Mouse (Mus musculus) urinary bladder, postnatal 4 days (tissue): ENCODE data around the gene 4931409K22Rik.

Source experiments
- DNase-seq, 2 experiments: peaks; one replicate each; pipeline ENCODE4 v3.0.0; 2021 to 2022; ENCODE audit warnings: low spot score in 2 of 2

Gene 4931409K22Rik

GRCm38 (mm10) chr5:24556709-24557108 lies at the start of gene 4931409K22Rik:
Gene 4931409K22Rik (minus strand): TSS chr5:24556809.
- DNase-seq = no peak

- DNase-seq = no peak
Observed at GRCm38 (mm10) chr5:24605980-24606665, 49.5 kb upstream of the 4931409K22Rik start.

GRCm38 (mm10) chr5:24605321-24605979 lies 48.8 kb upstream of the 4931409K22Rik start:
- no peak for DNase-seq

GRCm38 (mm10) chr5:24604656-24605100 lies 48.1 kb upstream of the 4931409K22Rik start:
- peak; percentile 90 to 91 for DNase-seq

- DNase-seq = no peak
Observed at GRCm38 (mm10) chr5:24604080-24604655, 47.6 kb upstream of the 4931409K22Rik start.

GRCm38 (mm10) chr5:24603431-24604010 lies 46.9 kb upstream of the 4931409K22Rik start:
- no peak for DNase-seq

GRCm38 (mm10) chr5:24602751-24603343 lies 46.2 kb upstream of the 4931409K22Rik start:
- peak; percentile 84 to 86 for DNase-seq

- peak in 1 of 2 experiments; percentile 81 for DNase-seq
Observed at GRCm38 (mm10) chr5:24601911-24602750, 45.5 kb upstream of the 4931409K22Rik start.

GRCm38 (mm10) chr5:24601071-24601835 lies 44.6 kb upstream of the 4931409K22Rik start:
- DNase-seq = no peak

- DNase-seq = no peak
Observed at GRCm38 (mm10) chr5:24600236-24600635, 43.6 kb upstream of the 4931409K22Rik start.

GRCm38 (mm10) chr5:24599137-24599536 lies 42.5 kb upstream of the 4931409K22Rik start:
- no peak for DNase-seq

- peak; percentile 61 to 76 for DNase-seq
Observed at GRCm38 (mm10) chr5:24598570-24599006, 42.0 kb upstream of the 4931409K22Rik start.

- no peak for DNase-seq
Observed at GRCm38 (mm10) chr5:24597901-24598569, 41.4 kb upstream of the 4931409K22Rik start.

GRCm38 (mm10) chr5:24597221-24597728 lies 40.7 kb upstream of the 4931409K22Rik start:
- peak in 1 of 2 experiments; percentile 61 for DNase-seq

- DNase-seq = no peak
Observed at GRCm38 (mm10) chr5:24596519-24597171, 40.0 kb upstream of the 4931409K22Rik start.

- no peak for DNase-seq
Observed at GRCm38 (mm10) chr5:24595786-24596380, 39.3 kb upstream of the 4931409K22Rik start.

GRCm38 (mm10) chr5:24595261-24595660 lies 38.7 kb upstream of the 4931409K22Rik start:
- no peak for DNase-seq

GRCm38 (mm10) chr5:24594346-24594745 lies 37.7 kb upstream of the 4931409K22Rik start:
- DNase-seq = no peak
